Mouse (Mus musculus) limb, embryonic 13.5 days (tissue): Measurements from ENCODE around the gene Ms4a12. TPM values are rescaled to one million over a fixed set of nuclear protein-coding genes. Genes with fewer than 3 reads are reported as not detected.

Experiments
- ATAC-seq: fragments of 200-750 bp; cut with Nextera tagmentation; 2 replicates; pipeline ENCODE4 v1.8.0; 2017; ENCODE audit warnings: low read depth, moderate number of reproducible peaks, moderate TSS enrichment; ENCODE audit not compliant: low FRiP score
- H3K27ac ChIP-seq: fragments of 300-500 bp; sonication (generic); 2 replicates; pipeline ENCODE4 v1.5.1; 2015; ENCODE audit warnings: inconsistent platforms, mild to moderate bottlenecking, moderate library complexity
- H3K27me3 ChIP-seq: fragments of 300-500 bp; sonication (generic); 2 replicates; pipeline ENCODE4 v1.6.1; 2015; ENCODE audit warnings: mild to moderate bottlenecking, inconsistent platforms
- H3K36me3 ChIP-seq: fragments of 300-500 bp; sonication (generic); 2 replicates; pipeline ENCODE4 v1.6.1; 2015; ENCODE audit warnings: inconsistent platforms, mild to moderate bottlenecking, moderate library complexity
- H3K4me1 ChIP-seq: fragments of 300-500 bp; sonication (generic); 2 replicates; pipeline ENCODE4 v1.6.1; 2015; ENCODE audit warnings: inconsistent platforms
- H3K4me2 ChIP-seq: fragments of 300-500 bp; sonication (generic); replicated peaks from 2 replicates; pipeline ENCODE4 v1.6.1; 2015; ENCODE audit warnings: inconsistent platforms, mild to moderate bottlenecking, moderate library complexity
- H3K4me3 ChIP-seq: fragments of 300-500 bp; sonication (generic); 2 replicates; pipeline ENCODE4 v1.5.1; 2015; ENCODE audit warnings: moderate library complexity, mild to moderate bottlenecking, inconsistent platforms
- H3K9ac ChIP-seq: fragments of 300-500 bp; sonication (generic); 2 replicates; pipeline ENCODE4 v1.6.1; 2015; ENCODE audit warnings: mild to moderate bottlenecking, inconsistent platforms
- H3K9me3 ChIP-seq: fragments of 300-500 bp; sonication (generic); 2 replicates; pipeline ENCODE4 v1.6.1; 2016; ENCODE audit warnings: inconsistent platforms
- WGBS: fragments of 180-500 bp; shearing (Covaris S2); methylation state at CpG from one replicate; pipeline ENCODE4 v1.1.7; 2015; 5-methylcytosine and 5-hydroxymethylcytosine counted together
- polyA plus RNA-seq: library from polyadenylated mRNA; unstranded; fragments of >200 nt; fragmentation: Nextera tagmentation; extraction: Ambion mirVana; gene quantifications from 2 replicates; pipeline ENCODE4 v1.2.1, GENCODE M21; 2015

Gene Ms4a12
- polyA plus RNA-seq, 1 experiment from 2014 or later: not detected

GRCm38 (mm10) chr19:11234921-11235735, 2.9 kb upstream of the Ms4a12 start:
- Histone ChIP-seq H3K9ac (no peak overlapping the region), H3K36me3 (no peaks in the 10 kb centered on the region), H3K4me3 (no peak overlapping the region), H3K9me3 (no peaks in the 10 kb centered on the region), H3K4me1 (peaks cover 7% of the 10 kb centered on the region; the same call in 1 of the 2 replicates), H3K4me2 (no peak overlapping the region), H3K27me3 (no peaks in the 10 kb centered on the region), H3K27ac (no peak overlapping the region)
- WGBS: 25% methylated on average over 5 of the region's 5 CpGs
- peak; percentile 57; the same call in 1 of the 2 replicates for ATAC-seq

- WGBS: 79% methylated on average over 5 of the region's 5 CpGs
- no peaks in the 10 kb centered on the region for H3K27me3 ChIP-seq
- no peak overlapping the region for H3K27ac ChIP-seq
- H3K4me2 ChIP-seq: no peak overlapping the region
- H3K4me1 ChIP-seq: peaks cover 7% of the 10 kb centered on the region; the same call in 1 of the 2 replicates
- no peak for ATAC-seq
- H3K9me3 ChIP-seq: no peaks in the 10 kb centered on the region
- no peak overlapping the region for H3K9ac ChIP-seq
- H3K4me3 ChIP-seq: no peak overlapping the region
- no peaks in the 10 kb centered on the region for H3K36me3 ChIP-seq
Measured at GRCm38 (mm10) chr19:11234244-11234643, 2.0 kb upstream of the Ms4a12 start.

- Histone ChIP-seq H3K27me3 (no peaks in the 10 kb centered on the region), H3K36me3 (no peaks in the 10 kb centered on the region), H3K9ac (no peak within 1 kb of the TSS), H3K4me3 (no peak within 1 kb of the TSS), H3K4me1 (no peaks in the 10 kb centered on the region), H3K9me3 (no peaks in the 10 kb centered on the region), H3K27ac (no peak within 1 kb of the TSS), H3K4me2 (no peak within 1 kb of the TSS)
- 67% methylated on average over 12 of the region's 12 CpGs for WGBS
- no peak for ATAC-seq
Measured at GRCm38 (mm10) chr19:11196546-11196945, 35.7 kb downstream of the Ms4a12 start, which contains the start of gene Ms4a13. Gene Ms4a13 (minus strand): TSS chr19:11196737.

- 66% methylated on average over 1 of the region's 1 CpGs for WGBS
- ATAC-seq: no peak
- H3K4me1 ChIP-seq: no peaks in the 10 kb centered on the region
- no peak overlapping the region for H3K27ac ChIP-seq
- no peaks in the 10 kb centered on the region for H3K9me3 ChIP-seq
- no peak overlapping the region for H3K4me2 ChIP-seq
- no peaks in the 10 kb centered on the region for H3K27me3 ChIP-seq
- H3K4me3 ChIP-seq: no peak overlapping the region
- H3K9ac ChIP-seq: no peak overlapping the region
- H3K36me3 ChIP-seq: no peaks in the 10 kb centered on the region
Measured at GRCm38 (mm10) chr19:11192552-11192951, 39.7 kb downstream of the Ms4a12 start.

GRCm38 (mm10) chr19:11184121-11184520, 48.1 kb downstream of the Ms4a12 start:
- no peaks in the 10 kb centered on the region for H3K27me3 ChIP-seq
- no peaks in the 10 kb centered on the region for H3K9me3 ChIP-seq
- WGBS: 16% methylated on average over 5 of the region's 5 CpGs
- H3K36me3 ChIP-seq: no peaks in the 10 kb centered on the region
- no peak overlapping the region for H3K27ac ChIP-seq
- no peak overlapping the region for H3K4me2 ChIP-seq
- no peak overlapping the region for H3K9ac ChIP-seq
- H3K4me3 ChIP-seq: no peak overlapping the region
- no peak for ATAC-seq
- no peaks in the 10 kb centered on the region for H3K4me1 ChIP-seq

- Histone ChIP-seq H3K9ac (no peak overlapping the region), H3K27ac (no peak overlapping the region), H3K4me2 (no peak overlapping the region), H3K9me3 (no peaks in the 10 kb centered on the region), H3K27me3 (no peaks in the 10 kb centered on the region), H3K36me3 (no peaks in the 10 kb centered on the region), H3K4me1 (no peaks in the 10 kb centered on the region), H3K4me3 (no peak overlapping the region)
- ATAC-seq: no peak
- 70% methylated on average over 2 of the region's 2 CpGs for WGBS
Measured at GRCm38 (mm10) chr19:11177464-11177863, 54.8 kb downstream of the Ms4a12 start.

GRCm38 (mm10) chr19:11165172-11165571, 67.1 kb downstream of the Ms4a12 start, which contains the start of gene 1700025F22Rik:
Gene 1700025F22Rik (minus strand): TSS chr19:11165320.
- Histone ChIP-seq H3K4me1 (no peaks in the 10 kb centered on the region), H3K36me3 (no peaks in the 10 kb centered on the region), H3K9me3 (no peaks in the 10 kb centered on the region), H3K27me3 (no peaks in the 10 kb centered on the region), H3K4me3 (no peak within 1 kb of the TSS), H3K27ac (no peak within 1 kb of the TSS), H3K4me2 (no peak within 1 kb of the TSS), H3K9ac (no peak within 1 kb of the TSS)
- no peak for ATAC-seq
- 26% methylated on average over 10 of the region's 10 CpGs for WGBS

Other genes with a start within 250 kb of the Ms4a12 start
- not detected in 2 replicates for gene Ms4a15, start 239.2 kb downstream of the Ms4a12 start, polyA plus RNA-seq
- gene Ms4a18, start 214.4 kb downstream of the Ms4a12 start, polyA plus RNA-seq: not detected in 2 replicates
- not detected in 2 replicates for gene Ms4a8a, start 151.3 kb downstream of the Ms4a12 start, polyA plus RNA-seq
- gene 1700017D01Rik, start 101.6 kb downstream of the Ms4a12 start, polyA plus RNA-seq: not detected in 2 replicates
- not detected in 2 replicates for gene 1700025F22Rik, start 67.1 kb downstream of the Ms4a12 start, polyA plus RNA-seq
- not detected in 2 replicates for gene Ms4a13, start 35.7 kb downstream of the Ms4a12 start, polyA plus RNA-seq
- gene Ms4a1, start 33.8 kb upstream of the Ms4a12 start, polyA plus RNA-seq: not detected in 2 replicates
- gene Ms4a5, start 51.4 kb upstream of the Ms4a12 start, polyA plus RNA-seq: not detected in 2 replicates
- gene Ms4a14, start 82.0 kb upstream of the Ms4a12 start, polyA plus RNA-seq: not detected in 2 replicates
- 5.7 and 7.0 TPM in 2 replicates for gene Ms4a7, start 103.7 kb upstream of the Ms4a12 start, polyA plus RNA-seq
- gene Ms4a4a, start 143.1 kb upstream of the Ms4a12 start, polyA plus RNA-seq: 5.4 and 5.6 TPM in 2 replicates
- gene Ms4a4c, start 172.3 kb upstream of the Ms4a12 start, polyA plus RNA-seq: 0.62 and 0.87 TPM in 2 replicates
- 0.59 TPM in 1 of 2 replicates, not detected in the other for gene Ms4a4b, start 211.1 kb upstream of the Ms4a12 start, polyA plus RNA-seq
- 4.2 and 4.6 TPM in 2 replicates for gene Ms4a6c, start 236.9 kb upstream of the Ms4a12 start, polyA plus RNA-seq